Mouse (Mus musculus) G1E (cell line): ENCODE measurements around the gene Hnrnpa0. TPM values are rescaled to one million over a fixed set of nuclear protein-coding genes. Genes with fewer than 3 reads are reported as not detected.

Experiments
- ATAC-seq: 2 replicates; pipeline ENCODE4 v1.8.0; 2016; ENCODE audit warnings: mild to moderate bottlenecking; ENCODE audit not compliant: insufficient number of reproducible peaks, poor library complexity, low FRiP score, severe bottlenecking; ENCODE audit errors: extremely low read depth
- DNase-seq: peaks from one replicate; pipeline ENCODE4 v3.0.0; 2012; ENCODE audit warnings: low spot score
- H3K27me3 ChIP-seq: 2 replicates; pipeline ENCODE4 v1.6.1; 2012; ENCODE audit warnings: mild to moderate bottlenecking, low read length, inconsistent platforms; ENCODE audit not compliant: insufficient read depth
- H3K36me3 ChIP-seq: replicated peaks from 2 replicates; pipeline ENCODE3; 2012; ENCODE audit warnings: mild to moderate bottlenecking, inconsistent platforms
- H3K4me1 ChIP-seq: 2 replicates; pipeline ENCODE4 v1.6.1; 2012; ENCODE audit warnings: low read depth, low read length, inconsistent platforms, mixed read lengths; ENCODE audit not compliant: insufficient read depth
- H3K4me3 ChIP-seq: 2 replicates; pipeline ENCODE4 v1.5.1; 2012; ENCODE audit warnings: low read depth, mild to moderate bottlenecking, inconsistent platforms, low read length, moderate library complexity, mixed read lengths
- H3K9me3 ChIP-seq: replicated peaks from 2 replicates; pipeline ENCODE4 v1.6.1; 2012; ENCODE audit warnings: inconsistent platforms
- CTCF ChIP-seq: IDR thresholded peaks from 2 replicates; pipeline ENCODE4 v1.5.1; 2012; ENCODE audit warnings: low read depth, low read length, inconsistent platforms, mixed read lengths
- GATA1 ChIP-seq: IDR thresholded peaks from 2 replicates; pipeline ENCODE4 v1.6.1; 2012; ENCODE audit warnings: borderline replicate concordance, low read length, inconsistent platforms, mixed read lengths
- GATA2 ChIP-seq: IDR thresholded peaks from 2 replicates; pipeline ENCODE4 v1.6.1; 2012; ENCODE audit warnings: low read depth, low read length, inconsistent platforms, borderline replicate concordance
- POLR2AphosphoS5 ChIP-seq: IDR thresholded peaks from 2 replicates; pipeline ENCODE4 v1.6.1; 2012; ENCODE audit warnings: low read depth, low read length, inconsistent platforms; ENCODE audit not compliant: insufficient replicate concordance
- TAL1 ChIP-seq: conservative IDR thresholded peaks from 2 replicates; pipeline ENCODE4 v1.6.1; 2012; ENCODE audit warnings: low read depth, low read length, inconsistent platforms, mixed read lengths
- polyA plus RNA-seq: library from polyadenylated mRNA; stranded (reverse); fragments of >175 nt; gene quantifications from 2 replicates; pipeline ENCODE4 v1.2.3, GENCODE M21; 2012
- total RNA-seq, 2 experiments: library from RNA; stranded (forward) in 1 of 2; stranded (reverse) in 1 of 2; fragments of 200-1000 nt in 1 of 2; fragments of >200 nt in 1 of 2; fragmentation: Nextera tagmentation in 1 of 2; gene quantifications; 2 replicates each; pipeline ENCODE4 v1.2.3; 2014 to 2017

Hnrnpa0 gene
- total and polyA plus RNA-seq, 3 experiments: 63.4 to 550 (median 78.5) TPM

DNA sequence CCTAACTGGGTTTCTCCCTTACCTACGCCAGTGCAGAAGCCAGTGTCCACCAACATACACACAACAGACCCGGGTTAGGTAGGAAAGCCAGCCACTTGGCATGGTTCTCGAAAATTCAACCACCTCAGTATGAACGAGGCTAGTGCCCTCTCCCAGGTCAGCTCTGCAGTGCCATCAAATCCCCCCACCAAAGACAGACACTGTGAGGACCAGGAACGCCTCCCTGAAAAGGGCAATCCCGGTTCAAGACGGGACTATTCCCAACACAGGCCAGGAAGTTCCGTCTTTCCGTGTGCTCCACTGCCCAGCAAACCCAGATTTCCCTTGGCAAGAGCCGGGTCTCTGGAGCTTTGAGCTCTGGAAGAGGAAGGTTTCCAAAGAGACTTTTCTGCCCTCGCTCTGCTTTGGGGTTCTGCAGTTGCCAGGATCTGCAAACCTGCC lies 15.7 kb downstream of the Hnrnpa0 start:
- DNase-seq (no peak), ATAC-seq (no peak)
- TF ChIP-seq POLR2AphosphoS5 (no peak), GATA2 (no peak), TAL1 (no peak), CTCF (no peak), GATA1 (no peak)
- Histone ChIP-seq H3K36me3 (no peaks in the 10 kb centered on the region), H3K4me1 (no peaks in the 10 kb centered on the region), H3K27me3 (no peaks in the 10 kb centered on the region), H3K9me3 (no peaks in the 10 kb centered on the region), H3K4me3 (no peak overlapping the region)

- Histone ChIP-seq H3K27me3 (no peaks in the 10 kb centered on the region), H3K9me3 (no peaks in the 10 kb centered on the region), H3K36me3 (no peaks in the 10 kb centered on the region), H3K4me3 (no peak overlapping the region), H3K4me1 (no peaks in the 10 kb centered on the region)
- DNase-seq (no peak), ATAC-seq (no peak)
- TF ChIP-seq GATA2: no peak
- TF ChIP-seq GATA1: no peak
- TF ChIP-seq TAL1: no peak
- TF ChIP-seq CTCF: no peak
- TF ChIP-seq POLR2AphosphoS5: no peak
Observed at GRCm38 (mm10) chr13:58112191-58112590, 16.2 kb downstream of the Hnrnpa0 start.

DNA sequence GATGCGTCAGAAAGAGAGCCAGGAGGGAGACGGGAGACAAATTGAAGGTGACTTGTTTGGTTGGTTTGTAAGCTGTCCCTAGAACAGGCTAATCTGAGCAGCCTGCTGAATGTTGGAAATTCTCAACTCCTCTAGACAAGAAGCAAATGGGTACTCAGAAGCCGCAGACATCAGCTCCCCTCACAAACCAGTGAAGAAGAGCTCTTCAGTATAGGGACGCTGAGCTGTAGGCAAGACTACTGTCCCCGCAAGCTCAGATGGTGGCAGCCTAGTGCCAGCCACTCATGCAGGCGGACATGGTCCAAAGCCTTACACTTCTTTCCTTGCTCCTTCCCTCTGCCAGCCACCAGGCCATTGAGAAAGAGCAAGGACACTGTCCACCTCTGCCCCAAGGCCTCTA lies 17.1 kb downstream of the Hnrnpa0 start:
- H3K36me3 ChIP-seq: no peaks in the 10 kb centered on the region

DNA sequence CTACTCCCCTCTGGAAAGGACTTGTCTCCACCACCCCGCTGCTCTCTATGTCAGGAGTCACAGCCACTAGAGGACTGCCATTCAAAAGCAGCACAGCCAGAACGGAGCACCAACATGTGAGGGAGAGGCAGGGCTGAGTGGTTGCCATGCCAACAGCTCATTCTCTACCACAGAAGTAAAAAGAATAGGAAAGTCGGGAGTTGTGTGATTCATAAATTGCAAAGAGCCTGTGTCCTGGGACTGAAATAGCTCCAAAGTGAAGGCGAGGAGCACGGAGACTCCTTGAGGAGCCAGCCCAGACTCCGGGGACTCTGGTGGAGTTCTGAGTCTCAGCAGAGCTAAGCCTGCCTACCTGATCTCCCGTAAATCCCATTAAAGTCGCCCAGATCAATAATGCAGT lies 37.7 kb downstream of the Hnrnpa0 start:
- DNase-seq: no peak
- H3K4me3 ChIP-seq: no peak overlapping the region
- H3K4me1 ChIP-seq: no peaks in the 10 kb centered on the region
- peaks cover 31% of the 10 kb centered on the region for H3K9me3 ChIP-seq
- no peak for ATAC-seq
- H3K27me3 ChIP-seq: no peaks in the 10 kb centered on the region
- H3K36me3 ChIP-seq: no peaks in the 10 kb centered on the region
- TF ChIP-seq GATA2: no peak
- TF ChIP-seq TAL1: no peak
- no peak for TF ChIP-seq GATA1
- no peak for TF ChIP-seq POLR2AphosphoS5
- no peak for TF ChIP-seq CTCF

More for the DNA sequence above, 17.1 kb downstream of the Hnrnpa0 start:
- no peak for DNase-seq
- H3K4me1 ChIP-seq: no peaks in the 10 kb centered on the region
- TF ChIP-seq POLR2AphosphoS5 (no peak), GATA2 (no peak), CTCF (no peak), TAL1 (no peak), GATA1 (no peak)
- no peaks in the 10 kb centered on the region for H3K27me3 ChIP-seq
- no peak overlapping the region for H3K4me3 ChIP-seq
- H3K9me3 ChIP-seq: no peaks in the 10 kb centered on the region
- no peak for ATAC-seq

DNA sequence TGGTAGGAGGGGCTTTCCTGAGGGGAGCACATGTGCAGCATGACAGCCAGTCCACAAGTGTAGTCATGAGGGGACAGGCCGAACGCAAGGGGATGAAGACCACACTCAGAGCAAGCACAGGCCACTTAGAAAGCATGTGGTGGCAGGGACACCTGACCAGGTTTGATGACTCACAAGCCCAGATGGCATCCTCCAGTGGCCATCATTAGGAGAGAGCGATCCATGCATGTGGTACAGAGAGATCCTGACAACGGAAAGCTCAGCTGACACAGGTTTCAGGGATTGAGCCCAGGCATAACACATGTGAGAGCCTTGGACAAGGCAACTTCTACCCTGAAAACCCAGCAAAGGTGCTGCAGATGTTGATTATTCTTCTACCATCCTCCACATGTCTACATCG lies 44.0 kb downstream of the Hnrnpa0 start:
- Histone ChIP-seq H3K9me3 (peaks cover 39% of the 10 kb centered on the region), H3K36me3 (no peaks in the 10 kb centered on the region), H3K4me3 (no peak overlapping the region), H3K27me3 (no peaks in the 10 kb centered on the region), H3K4me1 (no peaks in the 10 kb centered on the region)
- TF ChIP-seq GATA1 (no peak), GATA2 (no peak), CTCF (no peak), POLR2AphosphoS5 (no peak), TAL1 (no peak)
- no peak for DNase-seq
- no peak for ATAC-seq

GRCm38 (mm10) chr13:58083521-58083920 lies 44.8 kb downstream of the Hnrnpa0 start:
- H3K4me1 ChIP-seq: no peaks in the 10 kb centered on the region

DNA sequence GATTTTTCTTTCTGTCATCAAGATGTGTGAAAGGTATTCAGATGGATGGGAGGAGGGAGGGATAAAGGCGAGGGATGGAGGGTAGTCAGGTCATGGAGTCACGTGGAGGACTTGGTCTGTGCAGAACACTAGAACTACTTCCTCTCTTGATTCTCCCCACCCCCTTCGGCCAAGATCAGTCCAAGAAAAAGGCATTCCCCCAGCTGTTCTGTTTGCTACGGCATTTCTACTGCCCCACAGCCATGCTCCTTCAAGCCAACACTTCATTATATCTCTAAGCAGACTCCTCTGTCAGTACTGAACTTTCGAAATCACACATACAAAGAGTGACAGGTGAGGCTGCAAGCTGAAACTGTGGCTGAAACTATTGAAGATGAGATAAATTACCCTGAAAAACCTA lies 45.3 kb downstream of the Hnrnpa0 start:
- no peak for DNase-seq
- Histone ChIP-seq H3K36me3 (no peaks in the 10 kb centered on the region), H3K27me3 (no peaks in the 10 kb centered on the region), H3K4me3 (no peak overlapping the region), H3K9me3 (peaks cover 39% of the 10 kb centered on the region), H3K4me1 (no peaks in the 10 kb centered on the region)
- TF ChIP-seq CTCF: no peak
- no peak for TF ChIP-seq TAL1
- no peak for TF ChIP-seq GATA1
- TF ChIP-seq GATA2: no peak
- TF ChIP-seq POLR2AphosphoS5: no peak
- no peak for ATAC-seq

More at GRCm38 (mm10) chr13:58083521-58083920, 44.8 kb downstream of the Hnrnpa0 start:
- no peaks in the 10 kb centered on the region for H3K27me3 ChIP-seq
- H3K9me3 ChIP-seq: peaks cover 39% of the 10 kb centered on the region
- no peak for ATAC-seq
- H3K4me3 ChIP-seq: no peak overlapping the region
- H3K36me3 ChIP-seq: no peaks in the 10 kb centered on the region
- TF ChIP-seq GATA1 (no peak), GATA2 (no peak), POLR2AphosphoS5 (no peak), CTCF (no peak), TAL1 (no peak)
- no peak for DNase-seq
